Mouse (Mus musculus) adipose tissue, adult 10 weeks (tissue): ENCODE measurements around the gene Bri3. TPM values are rescaled to one million over a fixed set of nuclear protein-coding genes. Genes with fewer than 3 reads are reported as not detected.

ENCODE experiments used
- polyA plus RNA-seq: library from polyadenylated mRNA; stranded (reverse); fragments of 350-450 nt; fragmentation: Illumina TruSeq; extraction: RNeasy Lipid Tissue Mini Kit (QIAGEN cat#74804); gene quantifications from one replicate; pipeline ENCODE4 v1.2.3, GENCODE M21; 2014; ENCODE audit warnings: low read depth, low replicate concordance

The Bri3 gene
- 108 TPM for polyA plus RNA-seq

GRCm38 (mm10) chr5:144243901-144244487, at the start of gene Bri3:
TSS of gene Bri3 (plus strand) at chr5:144244437.

DNA sequence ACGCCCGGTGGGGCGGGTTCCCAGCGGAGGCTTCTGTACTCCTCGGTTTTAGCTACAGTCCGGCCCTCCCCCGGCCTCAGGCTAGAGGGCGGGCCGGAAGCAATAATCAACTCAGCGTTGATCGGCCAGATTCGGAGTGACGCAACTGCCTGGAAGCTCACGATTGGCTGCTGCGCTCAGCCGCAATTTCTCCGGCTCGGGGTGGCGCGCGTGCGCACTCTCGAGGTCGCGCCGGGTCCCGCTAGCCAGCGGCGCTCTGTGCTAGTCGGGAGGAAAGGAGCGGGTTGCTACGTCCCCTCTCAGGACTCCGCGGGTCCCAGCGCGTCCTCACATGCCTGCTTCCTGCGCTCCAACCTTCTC, 20.8 kb upstream of the Bri3 start, which contains the start of gene Tecpr1:
Gene Tecpr1 (minus strand): TSS at position 113 of the 360 bp plus-strand sequence.

GRCm38 (mm10) chr5:144357881-144358591, 113.8 kb downstream of the Bri3 start, which contains the start of gene Baiap2l1:
TSS of gene Baiap2l1 (minus strand) at chr5:144358112.

Other genes starting within 250 kb of the Bri3 start
- 50.8 TPM for gene Ccz1, start 229.6 kb upstream of the Bri3 start, polyA plus RNA-seq
- gene Ocm, start 217.8 kb upstream of the Bri3 start, polyA plus RNA-seq: not detected
- gene Lmtk2, start 144.0 kb upstream of the Bri3 start, polyA plus RNA-seq: 9.7 TPM
- 0.21 TPM for gene Bhlha15, start 54.2 kb upstream of the Bri3 start, polyA plus RNA-seq
- gene Tecpr1, start 20.8 kb upstream of the Bri3 start, polyA plus RNA-seq: 31.0 TPM
- gene Baiap2l1, start 113.7 kb downstream of the Bri3 start, polyA plus RNA-seq: 10.2 TPM